Mouse (Mus musculus) neural tube, embryonic 10.5 days (tissue): ENCODE data around the gene Grk1.

Experiments
- DNase-seq: peaks from one replicate; pipeline ENCODE4 v3.0.0-alpha.2; 2017; ENCODE audit warnings: low spot score; ENCODE audit errors: extremely low spot score

Gene Grk1

DNA sequence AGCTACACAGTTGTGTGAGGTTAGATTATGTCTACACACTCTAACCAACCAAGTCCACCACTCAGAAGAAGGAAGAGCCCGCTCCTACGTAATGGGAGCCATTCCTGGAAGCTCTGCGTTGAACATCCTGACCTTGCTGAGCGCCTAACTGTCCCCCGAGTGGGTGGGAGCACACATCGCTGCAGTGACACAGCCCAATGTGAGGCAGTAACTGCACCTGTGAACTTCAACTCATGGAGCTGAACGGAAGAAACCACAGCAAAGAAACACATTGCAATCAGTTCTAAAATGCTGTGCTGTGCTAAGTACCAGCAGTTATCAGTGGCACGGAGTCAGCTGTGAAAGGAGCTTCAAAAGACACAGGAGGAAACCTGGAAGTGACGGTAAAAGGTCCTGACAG is 23.3 kb downstream of the Grk1 start:
- no peak for DNase-seq

DNA sequence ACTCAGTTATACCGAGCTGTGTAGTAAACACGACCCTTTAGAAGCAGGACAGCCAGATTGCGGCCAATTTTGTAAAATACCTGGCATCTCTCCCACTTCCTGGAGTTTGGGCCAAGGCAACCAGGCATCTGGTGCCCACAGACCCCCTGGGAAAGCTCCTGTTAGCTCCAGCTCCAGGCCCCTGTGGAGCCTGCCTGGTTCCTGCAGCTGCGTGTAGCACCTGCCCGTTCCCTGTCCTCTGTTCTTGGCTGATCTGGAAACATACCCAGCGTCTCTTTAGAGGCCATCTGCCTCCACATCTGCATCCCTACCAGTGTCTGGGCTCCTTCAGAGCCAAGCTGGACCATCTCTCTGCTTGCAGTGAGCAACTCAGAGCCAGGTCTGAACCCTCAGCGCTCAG is 25.5 kb downstream of the Grk1 start:
- no peak for DNase-seq

DNA sequence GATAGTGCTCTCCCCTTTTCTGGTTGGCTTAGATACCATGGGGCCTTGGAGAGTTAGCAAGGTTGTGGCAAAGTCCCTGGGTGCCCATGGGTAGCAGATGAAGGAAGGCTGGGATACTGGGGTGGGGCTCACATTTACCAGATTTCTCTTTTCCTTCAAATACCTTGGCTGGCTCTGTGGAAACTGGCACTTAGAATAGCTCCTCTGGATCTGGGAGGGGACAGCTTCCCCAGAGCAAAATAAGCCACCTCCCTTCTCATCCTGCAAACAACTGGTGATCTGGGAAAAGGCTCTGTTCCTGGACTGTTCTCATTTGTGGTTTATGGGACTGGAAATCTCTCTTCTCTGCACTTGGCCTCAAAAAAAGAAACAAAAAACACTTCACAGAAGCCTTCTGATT is 26.0 kb downstream of the Grk1 start:
- DNase-seq: no peak

DNA sequence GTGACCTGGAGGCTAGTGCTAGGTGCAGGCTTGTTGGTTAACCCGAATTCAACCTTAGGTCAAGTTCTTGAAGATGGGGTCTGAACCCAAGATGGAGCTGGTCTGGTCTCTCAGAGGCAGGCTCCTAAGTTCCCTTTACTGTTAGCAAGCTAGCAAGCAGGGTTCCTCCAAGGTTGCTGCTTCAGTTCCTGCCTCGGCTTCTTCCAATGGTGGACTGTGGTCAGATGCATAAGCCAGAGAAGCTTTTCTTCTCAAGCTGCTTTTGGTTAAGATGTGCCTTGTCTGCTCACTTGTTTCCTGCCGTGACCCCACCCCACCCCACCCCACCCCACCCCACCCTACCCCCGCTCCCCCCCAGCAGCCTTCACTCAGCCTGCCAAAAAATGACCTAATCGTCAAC is 28.2 kb downstream of the Grk1 start:
- no peak for DNase-seq

DNA sequence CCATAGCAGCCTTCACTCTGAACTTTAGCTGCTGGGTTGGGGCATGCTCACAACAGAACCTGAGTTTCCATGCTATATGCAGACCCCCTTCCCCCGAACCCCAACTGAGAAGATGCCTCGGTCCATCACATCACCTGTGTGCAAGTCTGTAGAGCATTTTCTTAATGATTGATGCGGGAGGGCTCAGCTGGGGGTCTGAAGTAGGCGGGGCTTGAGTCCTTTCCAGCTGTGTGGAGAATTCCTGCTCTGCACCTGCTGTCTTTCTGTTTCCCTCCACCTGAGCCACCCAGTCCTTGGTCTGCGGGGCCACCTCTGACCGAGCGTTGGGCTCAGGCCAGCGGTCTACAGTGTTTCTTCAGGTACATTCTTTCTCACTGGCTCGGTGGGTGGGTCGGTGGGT is 30.0 kb downstream of the Grk1 start, which contains the start of gene Tmem255b:
TSS of gene Tmem255b (plus strand) at position 301 of the 400 bp plus-strand sequence.
- DNase-seq: no peak

DNA sequence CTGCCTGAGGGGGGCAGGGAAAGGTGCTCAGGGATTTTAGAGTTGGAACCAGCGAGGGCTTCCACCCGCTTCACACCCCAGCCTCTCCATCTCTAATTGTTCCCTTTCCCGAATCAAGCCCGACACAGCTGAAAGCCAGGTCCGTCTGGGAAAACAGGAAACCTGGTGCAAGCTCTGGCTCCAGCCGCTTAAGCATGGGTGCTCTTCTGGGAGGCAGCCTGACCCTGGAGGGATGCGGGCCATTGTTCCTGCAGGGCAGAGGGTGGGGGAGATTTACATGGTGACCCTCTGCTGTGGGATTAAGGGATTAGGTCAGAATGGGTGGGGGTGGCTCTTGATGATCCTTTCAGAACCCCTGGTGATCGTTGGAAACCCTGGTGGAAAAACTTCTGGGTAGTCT is 31.2 kb downstream of the Grk1 start:
- no peak for DNase-seq

DNA sequence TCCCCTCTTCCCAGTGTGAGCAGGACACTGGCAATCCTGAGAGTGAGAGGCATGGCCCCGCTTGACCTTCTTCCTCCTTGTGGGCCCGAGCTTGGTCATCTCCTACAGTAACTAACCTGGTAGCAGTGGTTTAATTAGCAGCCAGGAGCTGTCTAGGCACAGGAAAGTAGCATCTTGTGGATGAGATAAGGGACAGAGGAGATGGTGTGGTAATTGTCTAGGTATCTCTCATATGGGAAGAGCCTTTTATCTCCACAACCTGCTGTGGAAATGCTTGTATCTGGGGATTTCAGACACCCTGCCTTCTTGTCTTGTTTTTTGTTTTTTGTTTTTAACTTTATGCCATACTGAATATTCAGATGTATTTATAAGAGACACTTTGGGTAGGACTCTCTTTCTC is 32.6 kb downstream of the Grk1 start:
- no peak for DNase-seq

DNA sequence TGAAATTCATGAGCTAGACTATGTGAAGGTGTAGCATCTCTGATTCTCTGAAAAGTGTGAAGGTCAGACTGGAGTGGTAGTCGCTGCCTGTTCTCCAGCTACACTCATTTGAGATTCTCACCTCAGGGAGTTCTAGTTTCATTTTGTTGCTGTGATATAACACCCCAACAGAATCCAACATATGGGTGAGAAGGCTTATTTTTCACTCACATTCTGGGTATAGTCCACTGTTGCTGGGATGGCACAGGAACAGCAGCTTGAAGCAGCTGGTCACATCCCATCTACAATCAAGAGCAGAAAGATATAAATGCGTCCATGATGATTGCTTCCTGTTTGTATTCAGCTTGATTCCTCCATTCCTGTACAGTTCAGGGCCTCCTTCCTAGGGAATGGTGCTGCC is 37.3 kb downstream of the Grk1 start:
- no peak for DNase-seq

DNA sequence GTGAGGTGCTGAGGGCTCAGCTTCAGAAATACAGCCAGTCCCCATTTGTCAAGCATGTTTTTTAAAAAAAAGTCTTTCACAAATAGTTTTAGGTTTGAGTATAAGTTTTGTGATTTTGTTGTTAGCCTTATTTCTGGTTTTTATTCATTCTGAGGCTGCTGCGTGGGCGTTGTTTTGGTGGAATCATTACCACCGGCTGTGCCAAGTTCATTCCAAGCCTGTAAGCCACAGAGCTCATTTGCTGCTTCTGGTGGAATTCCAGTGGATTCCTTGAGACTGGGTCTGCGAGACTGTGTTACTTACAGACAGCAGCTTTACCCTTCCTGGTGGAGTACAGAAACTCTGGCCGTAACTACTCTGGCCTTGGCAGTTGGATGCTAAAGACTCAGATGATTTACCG is 41.6 kb downstream of the Grk1 start:
- DNase-seq: no peak

DNA sequence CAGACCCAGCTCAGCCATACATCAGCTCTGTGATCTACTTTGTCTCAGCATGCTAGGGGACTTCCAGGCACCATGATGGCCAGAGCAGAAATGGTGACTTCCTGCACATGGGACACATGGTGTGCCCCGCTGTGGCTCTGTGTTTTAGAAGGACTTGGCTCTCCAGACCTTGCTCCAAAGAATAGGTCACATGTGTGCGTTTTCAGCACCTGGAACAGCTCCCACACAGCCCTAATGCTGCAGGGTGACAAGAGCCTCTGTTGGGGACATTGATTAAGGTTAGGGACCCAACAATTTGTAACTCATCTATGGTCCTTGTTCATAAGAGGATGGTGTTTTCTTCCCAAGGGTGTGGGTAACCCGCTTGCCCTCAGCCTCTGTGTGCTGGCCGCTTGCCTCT is 43.3 kb downstream of the Grk1 start:
- peak; percentile 36 for DNase-seq

DNA sequence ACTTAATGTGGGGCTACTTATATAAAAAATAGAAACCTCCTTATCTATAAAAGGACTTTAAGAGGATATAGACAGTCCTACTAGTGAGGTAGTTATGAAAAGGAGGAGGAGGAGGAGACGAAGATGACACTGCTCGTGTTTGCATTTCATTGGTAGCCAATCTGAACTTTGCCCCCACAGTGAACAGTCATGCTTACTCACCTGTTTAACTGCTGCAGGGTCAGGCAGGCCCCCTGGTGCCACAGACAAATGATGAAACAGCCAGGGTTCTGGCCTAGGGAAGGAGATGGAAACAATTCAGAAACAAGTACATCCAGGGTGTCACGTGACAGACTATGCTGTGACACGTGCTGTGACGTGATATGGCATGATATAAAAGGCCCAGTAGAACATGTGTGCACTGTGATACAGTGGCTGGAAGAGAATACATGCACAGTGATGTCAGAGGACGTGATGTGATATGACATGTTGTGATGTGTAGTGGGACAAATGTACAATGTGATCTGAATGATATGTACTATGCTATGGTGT is 46.9 kb downstream of the Grk1 start:
- DNase-seq: no peak

DNA sequence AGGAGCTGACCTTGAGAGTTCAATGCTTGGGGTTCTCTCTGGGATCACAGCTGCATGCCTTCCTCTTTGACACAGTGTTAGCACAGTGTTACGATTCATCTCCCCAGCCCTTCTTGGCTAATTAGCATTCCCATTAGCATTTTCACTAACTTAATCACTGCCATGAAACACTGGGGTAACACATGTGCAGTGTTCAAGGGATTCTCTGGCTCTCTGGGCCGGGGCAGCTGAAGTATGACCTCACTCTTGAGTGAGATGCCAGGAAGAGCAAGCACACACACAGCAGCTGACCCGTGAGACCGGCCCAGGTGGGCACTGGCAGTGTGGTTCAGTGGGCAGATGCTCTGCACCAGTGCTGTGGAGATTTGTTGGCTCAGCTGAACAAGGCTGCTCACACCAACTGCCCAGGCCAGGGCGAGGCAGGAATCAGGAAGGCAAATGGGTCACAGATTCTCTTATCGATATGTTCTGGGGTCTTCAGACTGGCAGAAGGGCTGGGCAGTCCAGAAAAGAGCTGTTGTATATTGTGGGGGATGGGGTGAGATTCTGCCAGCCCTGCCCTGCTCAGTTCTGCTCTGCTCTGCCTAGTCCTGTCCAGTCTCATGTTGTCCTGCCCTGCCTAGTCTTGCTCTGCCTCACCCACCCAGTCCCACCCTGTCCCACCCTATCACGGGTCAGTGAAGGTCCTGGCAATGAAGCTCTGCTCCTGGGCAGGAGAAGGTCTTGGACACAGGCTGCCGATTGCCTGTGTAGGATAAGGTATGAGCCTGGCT is 49.6 kb downstream of the Grk1 start:
- no peak for DNase-seq

DNA sequence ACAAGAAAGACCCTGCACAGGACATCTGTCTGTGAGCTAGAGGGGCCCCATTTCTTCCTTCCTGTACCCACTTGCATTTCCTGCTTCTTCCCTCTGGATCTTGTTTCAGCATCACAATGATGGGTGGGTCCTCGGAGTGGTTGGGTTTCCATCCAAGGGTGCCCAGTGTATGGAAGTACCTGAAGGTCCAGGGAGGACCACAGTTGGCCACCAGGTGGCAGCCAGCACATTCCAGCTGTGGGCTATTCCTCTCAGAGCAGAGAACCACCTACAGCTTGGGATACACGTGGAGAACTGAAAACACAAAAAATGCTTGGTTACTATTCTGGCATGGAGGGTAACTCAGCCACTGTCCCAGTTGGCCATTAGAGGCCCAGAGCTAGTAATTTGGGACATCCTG is 50.4 kb downstream of the Grk1 start:
- DNase-seq: peak; percentile 25

DNA sequence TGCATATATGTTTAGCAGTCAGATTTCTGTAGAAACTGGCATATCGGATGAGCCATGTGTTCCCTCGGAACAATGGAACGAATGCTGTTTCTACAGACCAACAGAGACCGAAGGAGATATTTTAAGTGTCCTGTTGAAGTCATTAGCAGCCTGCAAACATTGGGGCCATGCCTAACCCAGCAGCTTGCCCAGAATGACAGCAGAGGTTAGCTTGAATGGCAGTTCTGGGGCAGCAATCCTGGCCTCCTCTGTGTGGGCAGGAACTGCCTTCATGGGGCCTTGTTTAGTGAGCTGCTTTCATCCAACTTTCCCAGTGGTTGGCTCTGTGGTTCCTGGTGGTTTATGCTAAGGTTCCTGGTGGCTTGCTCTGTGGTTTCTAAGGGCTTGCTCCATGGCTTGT is 54.5 kb downstream of the Grk1 start:
- DNase-seq: no peak

DNA sequence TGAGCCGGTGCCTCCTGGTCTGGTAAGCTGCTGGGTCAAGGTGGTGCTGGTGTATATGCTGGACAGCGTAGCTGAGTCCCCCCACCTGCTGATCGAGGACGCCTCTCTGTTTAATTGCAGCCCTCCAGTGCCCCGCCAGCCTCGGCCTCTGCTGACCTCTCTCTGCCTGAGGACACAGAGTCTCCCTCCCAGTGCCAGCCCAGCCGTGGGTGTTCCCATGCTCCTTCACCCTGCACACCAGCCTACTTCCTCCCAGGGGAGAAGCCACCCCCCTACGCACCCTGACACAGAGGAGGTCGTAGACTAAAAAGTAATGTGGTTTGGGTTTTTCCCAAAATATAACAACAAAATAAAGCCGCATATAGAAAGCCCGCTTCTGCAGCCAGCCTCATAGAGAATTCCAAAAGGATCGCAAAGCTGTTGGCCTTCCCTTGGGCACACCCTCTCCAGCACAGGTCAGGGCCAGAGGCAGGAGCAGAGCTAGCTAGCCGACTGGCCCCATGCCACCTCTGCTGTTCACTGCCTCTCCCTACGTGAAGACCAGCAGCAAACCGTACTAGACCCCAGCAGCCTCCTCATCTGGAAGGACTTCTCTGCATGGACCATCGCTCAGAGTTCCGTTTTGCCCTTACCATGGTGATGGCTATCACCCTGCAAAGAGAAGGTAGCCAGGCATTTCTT is 56.3 kb downstream of the Grk1 start:
- no peak for DNase-seq

DNA sequence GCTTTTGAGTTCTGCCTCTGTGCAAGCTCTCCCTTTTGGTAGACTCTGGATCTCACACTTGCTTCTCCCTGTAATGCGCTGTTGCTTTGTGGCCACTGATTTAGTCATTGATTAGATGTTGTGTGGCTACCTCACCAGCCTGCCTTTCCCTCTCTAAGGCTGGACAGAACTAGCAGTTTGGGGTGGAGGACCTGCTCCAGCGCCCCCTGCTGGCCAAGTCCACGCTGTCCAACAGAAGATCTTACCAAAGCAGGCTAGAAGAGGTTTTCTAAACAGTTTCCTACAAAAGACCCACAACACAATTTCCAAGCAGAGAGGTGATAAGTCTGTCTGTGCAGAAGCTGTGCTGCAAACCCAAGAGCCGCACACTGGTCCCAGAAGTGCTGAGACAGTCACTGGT is 57.0 kb downstream of the Grk1 start:
- DNase-seq: peak; percentile 74

DNA sequence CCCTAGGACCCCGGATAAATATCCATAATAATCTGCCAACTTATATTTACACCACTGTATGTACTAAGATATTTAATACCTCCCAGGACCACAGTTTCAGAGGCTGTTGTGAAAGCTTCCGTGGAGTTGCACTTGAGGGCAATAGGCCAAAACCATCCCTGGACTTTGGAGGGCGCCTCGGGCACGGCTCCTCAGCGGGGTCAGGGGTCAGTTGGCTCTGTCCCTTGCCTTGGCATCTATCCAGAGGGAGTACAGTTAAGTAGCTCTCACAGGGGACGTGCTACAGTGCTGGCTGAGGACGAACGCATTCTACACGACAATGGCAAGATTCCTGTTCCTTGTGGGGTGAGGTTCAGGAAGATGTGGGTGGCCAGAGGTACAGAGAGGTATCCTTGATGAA is 57.5 kb downstream of the Grk1 start:
- DNase-seq: no peak

DNA sequence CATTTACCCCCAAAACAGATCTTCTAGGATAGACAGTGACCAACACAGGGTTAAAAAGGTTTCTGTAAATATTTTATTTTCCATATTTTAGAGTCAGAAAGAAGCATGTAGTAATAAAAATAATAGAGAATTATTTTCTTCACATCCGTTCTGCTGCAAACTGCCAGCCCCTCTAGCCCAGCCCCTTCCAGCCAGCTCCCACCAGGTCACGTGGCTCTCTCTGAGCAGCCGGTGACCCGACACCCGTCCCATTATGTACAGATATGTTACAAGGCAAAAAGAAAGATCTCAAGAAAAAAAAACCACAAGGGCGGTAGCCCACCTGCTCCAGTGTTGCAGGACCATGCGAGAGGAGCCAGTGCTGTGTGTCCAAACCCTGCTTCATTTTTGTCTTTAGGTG is 60.4 kb downstream of the Grk1 start:
- no peak for DNase-seq

DNA sequence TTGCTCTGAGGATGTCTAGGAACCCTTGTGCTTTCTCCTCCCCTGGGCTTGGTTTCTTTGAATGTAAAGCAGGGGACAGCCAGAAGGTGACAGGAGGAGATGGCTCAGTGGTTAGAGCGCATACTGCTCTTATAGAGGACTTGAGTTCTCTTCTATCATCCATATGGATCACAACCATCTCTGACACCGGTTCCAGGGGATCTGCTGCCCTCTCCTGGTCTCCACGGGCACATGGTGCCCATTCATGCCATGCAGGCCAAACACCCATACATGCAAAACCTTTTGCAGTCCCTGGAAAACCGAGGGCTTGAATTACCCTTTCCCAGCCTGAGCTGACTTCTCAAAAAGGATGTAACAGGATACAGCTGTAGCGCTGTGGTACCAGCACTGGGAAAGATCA is 62.1 kb downstream of the Grk1 start:
- DNase-seq: no peak

DNA sequence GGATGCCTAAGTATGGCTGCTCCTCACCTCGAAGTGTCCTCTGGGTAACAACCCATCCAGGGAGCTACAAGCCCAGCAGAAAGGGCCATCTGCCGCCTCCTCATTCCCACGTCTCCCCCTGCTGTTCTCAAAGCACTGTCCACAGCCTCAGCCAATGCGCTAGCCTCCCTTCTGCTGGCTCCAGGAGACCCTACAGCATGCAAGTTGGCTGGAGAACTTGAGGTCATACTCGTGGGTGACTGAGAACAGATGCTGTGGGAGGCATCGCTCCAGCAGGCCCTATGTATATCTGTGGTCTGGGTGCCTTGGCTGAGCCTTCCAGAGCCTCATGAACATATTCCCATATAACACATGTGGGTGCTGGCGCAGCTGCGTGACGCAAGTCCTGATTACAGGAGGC is 63.9 kb downstream of the Grk1 start:
- no peak for DNase-seq

DNA sequence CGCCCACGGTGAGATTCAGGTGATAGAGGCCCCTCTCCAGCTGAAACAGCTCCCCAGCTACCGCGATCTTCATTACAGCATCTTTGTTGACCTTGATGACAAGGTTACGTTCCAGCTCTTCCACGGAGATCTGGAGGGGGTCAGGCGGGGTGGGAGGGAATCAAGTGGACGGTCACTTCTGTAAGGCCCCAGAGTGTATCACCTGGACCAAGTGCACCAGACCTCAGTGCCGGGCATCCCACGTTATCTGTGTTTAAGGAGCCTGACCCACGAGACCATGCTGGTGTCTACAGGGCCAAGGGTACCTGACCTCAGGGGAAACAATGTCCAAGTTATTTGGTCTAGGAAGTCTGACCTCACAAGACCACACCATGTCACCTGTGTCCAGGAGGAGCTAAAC is 66.6 kb downstream of the Grk1 start:
- no peak for DNase-seq
